Mouse (Mus musculus) hindbrain, embryonic 15.5 days (tissue): ENCODE measurements around the gene Lingo3. TPM values are rescaled to one million over a fixed set of nuclear protein-coding genes. Genes with fewer than 3 reads are reported as not detected.
A peak's percentile ranks its signal among the peaks of the same experiment; 100 is the strongest.
"Not testable (repeated sequence)": the region's sequence is repeated elsewhere in the genome, so short reads cannot be mapped to it uniquely, and the experiment has no call there.

ENCODE experiments used
- ATAC-seq: fragments of 200-750 bp; cut with Nextera tagmentation; 2 replicates; pipeline ENCODE4 v1.8.0; 2017; ENCODE audit warnings: low read depth, moderate number of reproducible peaks, moderate TSS enrichment; ENCODE audit not compliant: low FRiP score
- H3K27ac ChIP-seq: fragments of 300-500 bp; sonication (generic); replicated peaks from 2 replicates; pipeline ENCODE4 v1.5.1; 2015; ENCODE audit warnings: mild to moderate bottlenecking, inconsistent platforms
- H3K27me3 ChIP-seq: fragments of 300-500 bp; sonication (generic); 2 replicates; pipeline ENCODE4 v1.6.1; 2015; ENCODE audit warnings: control low read depth, inconsistent platforms
- H3K36me3 ChIP-seq: fragments of 300-500 bp; sonication (generic); 2 replicates; pipeline ENCODE4 v1.6.1; 2015; ENCODE audit warnings: control low read depth, inconsistent platforms
- H3K4me1 ChIP-seq: fragments of 300-500 bp; sonication (generic); replicated peaks from 2 replicates; pipeline ENCODE4 v1.6.1; 2015; ENCODE audit warnings: control low read depth, inconsistent platforms
- H3K4me2 ChIP-seq: fragments of 300-500 bp; sonication (generic); 2 replicates; pipeline ENCODE4 v1.6.1; 2015; ENCODE audit warnings: moderate library complexity, mild to moderate bottlenecking, inconsistent platforms
- H3K4me3 ChIP-seq: fragments of 300-500 bp; sonication (generic); 2 replicates; pipeline ENCODE4 v1.5.1; 2015; ENCODE audit warnings: mild to moderate bottlenecking, inconsistent platforms
- H3K9ac ChIP-seq: fragments of 300-500 bp; sonication (generic); 2 replicates; pipeline ENCODE4 v1.6.1; 2015; ENCODE audit warnings: inconsistent platforms
- H3K9me3 ChIP-seq: fragments of 300-500 bp; sonication (generic); 2 replicates; pipeline ENCODE4 v1.6.1; 2016; ENCODE audit warnings: control low read depth, inconsistent platforms
- WGBS: fragments of 180-500 bp; shearing (Covaris S2); methylation state at CpG from one replicate; pipeline ENCODE4 v1.1.7; 2015; 5-methylcytosine and 5-hydroxymethylcytosine counted together
- polyA plus RNA-seq: library from polyadenylated mRNA; unstranded; fragments of >200 nt; fragmentation: Nextera tagmentation; extraction: Ambion mirVana; gene quantifications from 2 replicates; pipeline ENCODE4 v1.2.1, GENCODE M21; 2015

Gene Lingo3
- polyA plus RNA-seq, 1 experiment from 2014 or later: 18.5 TPM

DNA sequence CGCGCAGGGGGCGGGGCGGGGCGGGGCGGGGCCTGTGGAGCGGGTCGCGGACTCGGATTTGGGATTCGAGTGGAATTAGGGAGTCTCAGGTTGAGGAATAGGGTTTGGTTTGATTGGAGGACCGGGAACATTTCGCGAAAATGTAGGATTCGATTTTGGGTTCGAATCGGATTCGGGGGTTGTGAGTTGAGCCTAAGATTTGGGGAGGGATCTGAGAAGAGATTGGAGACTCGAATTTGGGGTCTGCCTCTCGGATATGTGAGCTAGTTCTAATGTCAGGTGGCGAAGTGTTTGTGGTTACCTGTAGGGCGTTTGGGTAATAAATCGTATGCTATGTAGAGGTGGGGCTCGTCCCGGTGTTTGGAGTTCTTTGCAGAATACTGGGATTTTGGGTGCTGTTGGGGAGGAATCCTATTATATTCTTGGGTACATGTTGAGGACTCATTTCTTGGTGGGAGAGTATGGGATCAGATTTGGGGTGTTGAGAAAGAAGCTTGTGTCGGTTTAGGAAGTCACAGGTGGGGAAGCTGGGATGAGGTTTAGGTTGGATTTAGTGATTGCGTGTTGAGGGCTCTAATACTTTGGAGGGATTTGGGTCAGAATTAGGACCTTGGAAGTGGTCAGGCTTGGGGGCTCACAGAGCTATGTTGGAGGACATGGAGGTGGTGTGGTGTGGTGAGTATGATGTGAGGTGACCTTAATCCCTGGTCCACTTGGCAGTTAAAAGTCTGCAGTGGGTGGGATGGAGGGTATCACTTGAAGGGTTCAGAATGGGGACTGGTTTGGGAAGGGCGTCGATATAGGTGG, 16.6 kb downstream of the Lingo3 start:
- peak overlapping the region; percentile 95 for H3K4me2 ChIP-seq
- peak overlapping the region; percentile 85 for H3K4me3 ChIP-seq
- no peaks in the 10 kb centered on the region for H3K27me3 ChIP-seq
- H3K4me1 ChIP-seq: peaks cover 25% of the 10 kb centered on the region
- H3K36me3 ChIP-seq: peaks cover 19% of the 10 kb centered on the region
- peak overlapping the region; percentile 93 for H3K9ac ChIP-seq
- ATAC-seq: no peak
- 8% methylated on average over 29 of the region's 29 CpGs for WGBS
- H3K9me3 ChIP-seq: no peaks in the 10 kb centered on the region
- H3K27ac ChIP-seq: peak overlapping the region; percentile 93

DNA sequence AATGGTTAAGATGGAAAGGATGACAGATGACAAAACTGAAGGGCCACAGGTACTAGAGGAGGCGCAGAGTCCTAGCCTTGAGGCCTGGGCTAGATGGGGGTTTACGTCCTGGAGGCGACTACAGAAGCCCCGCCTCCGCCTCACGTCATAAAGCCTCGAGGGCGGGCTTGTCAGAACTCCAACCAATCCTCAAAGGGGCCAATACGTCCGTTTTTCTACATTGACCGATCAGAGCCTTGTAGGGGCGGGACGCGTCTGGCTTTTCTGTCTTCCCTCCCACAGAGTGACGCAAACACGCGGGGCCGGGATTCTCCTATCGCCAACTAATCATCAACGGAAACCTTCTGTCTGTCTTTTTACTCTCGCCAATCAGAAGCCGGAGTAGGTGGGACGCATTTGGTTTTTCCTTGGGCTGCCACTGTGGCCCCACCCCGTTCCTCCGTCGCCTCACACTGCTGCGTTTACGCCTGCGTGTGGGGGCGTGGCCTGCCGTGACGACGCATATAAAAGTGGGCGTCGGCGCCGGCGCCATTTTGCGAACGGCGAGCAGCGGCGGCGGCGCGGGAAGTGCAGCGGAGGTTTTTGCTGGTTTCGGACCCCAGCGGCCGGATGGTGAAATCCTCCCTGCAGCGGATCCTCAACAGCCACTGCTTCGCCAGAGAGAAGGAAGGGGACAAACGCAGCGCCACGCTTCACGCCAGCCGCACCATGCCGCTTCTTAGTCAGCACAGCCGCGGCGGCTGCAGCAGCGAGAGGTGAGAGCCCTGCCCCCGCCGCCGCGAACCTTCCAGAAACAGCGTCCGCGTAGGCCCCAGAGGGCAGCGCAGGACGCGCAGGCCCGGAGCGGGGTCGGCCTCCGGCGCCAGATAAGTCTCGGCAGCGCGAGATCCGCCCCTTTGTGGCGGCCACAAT, 17.4 kb downstream of the Lingo3 start, which contains the start of gene Oaz1:
Gene Oaz1 (plus strand): TSS at position 506 of the 912 bp plus-strand sequence.
- H3K4me1 ChIP-seq: peaks cover 25% of the 10 kb centered on the region
- WGBS: under 1% methylated on average over 81 of the region's 82 CpGs
- H3K36me3 ChIP-seq: peaks cover 19% of the 10 kb centered on the region
- H3K4me3 ChIP-seq: peak within 1 kb of the TSS; percentile 85
- H3K9me3 ChIP-seq: no peaks in the 10 kb centered on the region
- H3K27ac ChIP-seq: peak within 1 kb of the TSS; percentile 93
- H3K9ac ChIP-seq: peak within 1 kb of the TSS; percentile 93
- no peaks in the 10 kb centered on the region for H3K27me3 ChIP-seq
- peak; percentile 98 for ATAC-seq
- H3K4me2 ChIP-seq: peak within 1 kb of the TSS; percentile 95

DNA sequence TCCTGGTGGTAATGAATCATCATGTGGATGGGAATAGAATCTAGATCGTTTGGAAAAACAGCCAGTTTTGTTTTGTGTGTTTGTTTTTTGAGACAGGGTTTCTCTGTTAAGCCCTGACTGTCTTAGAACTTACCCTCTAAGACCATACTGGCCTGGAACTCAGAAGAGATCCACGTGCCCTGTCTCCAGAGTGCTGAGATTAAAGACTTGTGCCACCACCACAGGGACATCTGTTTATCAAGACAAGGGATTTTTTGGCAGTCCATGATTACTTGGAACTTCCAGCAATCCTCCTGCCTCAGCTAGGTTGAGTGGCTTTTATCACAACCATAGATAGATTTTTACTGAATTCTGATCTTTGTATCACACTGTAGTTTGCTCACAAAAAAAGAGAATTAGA, 19.0 kb downstream of the Lingo3 start:
- no peak overlapping the region for H3K4me3 ChIP-seq
- peaks cover 8% of the 10 kb centered on the region for H3K36me3 ChIP-seq
- peaks cover 21% of the 10 kb centered on the region for H3K4me1 ChIP-seq
- no peak for ATAC-seq
- H3K4me2 ChIP-seq: no peak overlapping the region
- H3K27me3 ChIP-seq: no peaks in the 10 kb centered on the region
- H3K9ac ChIP-seq: no peak overlapping the region
- H3K9me3 ChIP-seq: no peaks in the 10 kb centered on the region
- H3K27ac ChIP-seq: no peak overlapping the region
- WGBS: 81% methylated on average over 2 of the region's 2 CpGs

DNA sequence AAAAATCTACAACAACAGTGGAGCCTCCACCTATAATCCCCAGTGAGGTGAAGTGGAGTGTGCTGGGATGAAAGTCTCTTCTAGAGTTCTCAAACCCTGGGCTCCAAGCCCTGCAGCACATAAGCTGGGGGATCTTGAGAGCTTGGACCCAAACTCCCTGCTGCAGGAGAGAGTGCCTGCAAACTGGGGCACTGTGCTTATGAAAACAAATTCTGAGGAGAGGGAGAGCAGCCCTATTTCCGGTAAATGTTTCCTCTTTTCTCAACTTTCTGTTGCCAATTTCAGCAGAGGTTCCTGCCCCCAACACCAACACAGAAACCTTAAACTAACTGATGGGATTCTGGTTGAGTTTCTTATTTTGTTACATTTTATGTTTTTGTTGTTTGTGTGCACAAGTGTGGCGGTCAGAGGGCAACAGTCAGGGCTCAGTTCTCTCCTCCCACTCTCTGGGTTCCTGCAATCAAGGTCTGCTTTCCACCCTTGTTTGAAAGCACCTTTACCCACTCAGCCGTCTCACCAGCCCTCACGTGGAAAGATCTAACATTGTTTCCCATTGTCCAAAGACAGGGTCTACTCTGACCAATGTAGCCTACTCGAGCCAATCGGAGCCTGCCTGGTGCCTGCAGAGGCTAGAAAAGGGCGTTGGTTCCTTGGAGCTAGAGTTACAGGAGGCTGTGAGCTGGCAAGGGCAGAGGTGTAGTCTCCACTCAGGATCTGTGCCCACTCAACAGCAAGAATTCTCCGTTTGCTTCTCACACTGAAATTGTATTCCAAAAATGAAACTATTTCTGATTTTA, 19.8 kb downstream of the Lingo3 start:
- WGBS: 73% methylated on average over 8 of the region's 8 CpGs

DNA sequence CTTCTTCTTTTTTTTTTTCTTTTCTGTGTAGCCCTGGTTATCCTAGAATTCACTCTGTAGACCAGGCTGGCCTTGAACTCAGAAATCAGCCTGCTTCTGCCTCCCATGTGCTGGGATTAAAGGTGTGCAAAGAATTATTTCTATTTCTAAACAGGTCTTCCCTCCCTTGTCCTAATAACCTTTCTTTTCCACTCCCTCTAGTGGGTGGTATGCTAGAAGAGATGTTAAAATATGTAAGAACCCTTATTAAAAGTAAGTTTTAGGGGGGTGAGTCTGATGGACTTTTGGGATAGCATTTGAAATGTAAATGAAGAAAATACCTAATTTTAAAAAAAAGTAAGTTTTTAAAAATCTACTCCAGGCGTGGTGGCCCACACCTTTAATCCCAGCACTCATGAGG, 20.5 kb downstream of the Lingo3 start:
- no peak overlapping the region for H3K4me2 ChIP-seq
- no peak for ATAC-seq

More for the DNA sequence above, 19.8 kb downstream of the Lingo3 start:
- Histone ChIP-seq H3K4me3 (no peak overlapping the region), H3K27me3 (no peaks in the 10 kb centered on the region), H3K9me3 (no peaks in the 10 kb centered on the region), H3K27ac (no peak overlapping the region), H3K4me1 (peaks cover 14% of the 10 kb centered on the region), H3K9ac (no peak overlapping the region), H3K4me2 (no peak overlapping the region), H3K36me3 (0 out of 2 replicates have a peak, but pooled peaks cover under 1% of the 10 kb centered on the region)
- ATAC-seq: no peak

DNA sequence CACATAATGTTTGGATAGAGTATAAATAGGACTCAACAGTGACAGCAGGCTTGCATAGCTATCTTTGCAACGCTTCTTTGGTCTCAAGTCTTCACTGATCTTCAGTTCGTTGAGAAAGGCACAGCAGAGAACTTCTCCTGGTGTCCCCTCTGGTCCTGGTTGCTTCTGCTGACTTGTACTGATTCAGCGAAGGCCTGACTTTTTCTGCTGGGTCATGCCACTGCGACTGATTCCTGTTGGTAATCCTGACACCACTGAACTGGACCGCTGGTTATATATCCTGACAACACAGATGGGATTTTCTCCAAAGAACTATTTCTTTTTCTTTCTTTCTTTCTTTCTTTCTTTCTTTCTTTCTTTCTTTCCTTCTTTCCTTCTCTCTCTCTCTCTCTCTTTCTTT, 21.3 kb downstream of the Lingo3 start:
- no peaks in the 10 kb centered on the region for H3K27me3 ChIP-seq
- no peaks in the 10 kb centered on the region for H3K36me3 ChIP-seq
- H3K4me1 ChIP-seq: peaks cover 2% of the 10 kb centered on the region
- no peaks in the 10 kb centered on the region for H3K9me3 ChIP-seq
- WGBS: 91% methylated on average over 5 of the region's 5 CpGs
- ATAC-seq: no peak
- H3K9ac ChIP-seq: no peak overlapping the region
- H3K4me3 ChIP-seq: no peak overlapping the region
- H3K4me2 ChIP-seq: no peak overlapping the region
- H3K27ac ChIP-seq: no peak overlapping the region

More for the DNA sequence above, 20.5 kb downstream of the Lingo3 start:
- H3K36me3 ChIP-seq: no peaks in the 10 kb centered on the region
- no peaks in the 10 kb centered on the region for H3K9me3 ChIP-seq
- no peak overlapping the region for H3K9ac ChIP-seq
- 82% methylated on average over 1 of the region's 1 CpGs for WGBS
- no peak overlapping the region for H3K27ac ChIP-seq
- no peaks in the 10 kb centered on the region for H3K27me3 ChIP-seq
- H3K4me1 ChIP-seq: peaks cover 10% of the 10 kb centered on the region
- no peak overlapping the region for H3K4me3 ChIP-seq

DNA sequence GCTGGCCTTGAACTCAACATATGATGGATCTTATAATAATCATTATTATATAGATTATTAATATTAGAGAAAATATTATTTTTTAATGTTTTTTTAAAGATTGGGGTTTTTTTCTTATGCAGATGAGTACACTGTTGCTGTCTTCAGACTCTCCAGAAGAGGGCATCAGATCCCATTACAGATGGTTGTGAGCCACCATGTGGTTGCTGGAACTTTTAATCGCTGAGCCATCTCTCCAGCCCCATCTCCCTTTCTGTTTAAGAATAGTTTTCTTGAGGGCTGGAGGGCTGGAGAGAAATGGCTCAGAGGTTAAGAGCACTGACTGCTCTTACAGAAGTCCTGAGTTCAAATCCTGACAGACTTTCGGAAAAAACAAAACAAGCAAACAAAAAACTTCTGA, 21.8 kb downstream of the Lingo3 start:
- Histone ChIP-seq H3K27me3 (no peaks in the 10 kb centered on the region), H3K27ac (no peak overlapping the region), H3K9me3 (no peaks in the 10 kb centered on the region), H3K9ac (no peak overlapping the region), H3K4me1 (no peaks in the 10 kb centered on the region; the same call in 1 of the 2 replicates), H3K4me2 (no peak overlapping the region), H3K4me3 (no peak overlapping the region), H3K36me3 (no peaks in the 10 kb centered on the region)
- 43% methylated on average over 2 of the region's 2 CpGs for WGBS
- ATAC-seq: no peak

DNA sequence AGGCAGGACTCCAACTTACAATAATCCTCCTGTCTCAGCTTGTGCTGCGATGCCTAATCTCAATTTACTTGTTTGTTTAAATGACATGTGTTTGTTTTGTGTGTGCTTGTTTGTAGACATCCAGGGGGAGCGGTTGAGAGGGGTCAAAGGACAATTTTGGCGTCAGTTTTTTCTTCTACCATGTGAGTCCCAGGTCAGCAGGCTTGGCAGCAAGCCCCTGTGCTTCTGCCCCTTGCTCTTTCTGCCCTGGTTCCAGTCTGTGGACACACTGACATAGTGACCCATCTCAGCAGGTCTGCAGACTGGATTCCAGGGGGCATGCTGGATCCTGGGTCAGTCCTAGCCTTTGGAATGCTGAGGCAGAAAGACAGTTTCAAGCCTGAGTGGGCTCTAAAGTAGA, 24.4 kb downstream of the Lingo3 start:
- Histone ChIP-seq H3K9ac (no peak overlapping the region), H3K4me2 (no peak overlapping the region), H3K9me3 (no peaks in the 10 kb centered on the region), H3K4me1 (no peaks in the 10 kb centered on the region), H3K27me3 (no peaks in the 10 kb centered on the region), H3K36me3 (no peaks in the 10 kb centered on the region), H3K27ac (no peak overlapping the region), H3K4me3 (no peak overlapping the region)
- WGBS: 57% methylated on average over 3 of the region's 3 CpGs
- no peak for ATAC-seq

DNA sequence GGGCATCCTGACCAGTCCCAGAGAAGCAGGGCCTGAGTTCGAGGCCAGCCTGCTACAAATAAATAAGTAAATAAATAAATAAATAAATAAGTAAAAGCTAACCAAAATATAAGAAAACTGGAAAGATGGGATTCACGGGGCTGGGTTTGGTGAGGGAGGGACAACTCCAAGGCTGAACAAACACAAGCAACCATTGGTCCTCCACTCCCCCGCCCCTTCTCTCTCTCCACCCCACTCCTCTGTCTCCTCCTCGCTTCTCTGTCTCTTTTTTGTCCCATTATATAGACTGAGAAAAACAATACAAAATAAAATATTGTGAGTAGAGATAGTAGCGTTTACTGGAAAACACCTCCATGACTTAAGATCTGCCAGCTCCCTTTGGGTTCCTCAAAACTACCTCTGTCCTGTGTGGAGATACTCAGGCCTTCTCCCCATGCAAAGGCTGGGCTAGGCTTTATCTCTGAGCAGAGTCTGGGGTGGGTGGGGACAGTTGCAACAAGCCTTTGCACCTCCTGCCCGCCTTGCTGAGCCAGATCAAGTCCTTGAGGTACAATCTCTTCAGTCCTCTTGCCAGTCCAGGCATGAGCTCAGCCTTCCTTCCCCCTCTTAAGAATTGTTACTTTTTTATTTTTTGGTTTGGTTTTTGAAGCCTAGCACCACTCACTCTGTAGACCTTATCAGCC, 25.1 kb downstream of the Lingo3 start:
- H3K9me3 ChIP-seq: no peaks in the 10 kb centered on the region
- no peaks in the 10 kb centered on the region for H3K27me3 ChIP-seq
- 53% methylated on average over 6 of the region's 6 CpGs for WGBS
- ATAC-seq: no peak
- no peaks in the 10 kb centered on the region for H3K4me1 ChIP-seq
- no peaks in the 10 kb centered on the region for H3K36me3 ChIP-seq
- no peak overlapping the region for H3K27ac ChIP-seq
- H3K4me2 ChIP-seq: no peak overlapping the region
- no peak overlapping the region for H3K4me3 ChIP-seq
- no peak overlapping the region for H3K9ac ChIP-seq

DNA sequence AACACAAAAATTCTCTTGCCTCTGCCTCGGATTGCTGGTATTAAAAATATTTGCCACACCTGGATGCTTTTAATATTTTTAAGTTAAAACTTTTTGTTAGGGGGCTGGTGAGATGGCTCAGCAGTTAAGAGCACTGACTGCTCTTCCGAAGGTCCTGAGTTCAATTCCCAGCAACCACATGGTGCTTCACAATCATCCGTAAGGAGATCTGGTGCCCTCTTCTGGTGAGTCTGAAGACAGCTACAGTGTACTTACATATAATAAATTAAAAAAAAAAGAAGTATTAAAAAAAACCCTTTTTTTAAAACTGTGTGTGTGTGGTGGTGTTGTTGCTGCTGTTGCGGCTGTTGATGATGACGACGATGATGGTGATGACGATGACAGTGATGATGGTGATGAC, 25.9 kb downstream of the Lingo3 start:
- H3K4me2 ChIP-seq, H3K27ac ChIP-seq, ATAC-seq, H3K9ac ChIP-seq, H3K4me3 ChIP-seq, H3K9me3 ChIP-seq, H3K4me1 ChIP-seq, H3K36me3 ChIP-seq, H3K27me3 ChIP-seq: not testable (repeated sequence)
- WGBS: 81% methylated on average over 7 of the region's 7 CpGs

DNA sequence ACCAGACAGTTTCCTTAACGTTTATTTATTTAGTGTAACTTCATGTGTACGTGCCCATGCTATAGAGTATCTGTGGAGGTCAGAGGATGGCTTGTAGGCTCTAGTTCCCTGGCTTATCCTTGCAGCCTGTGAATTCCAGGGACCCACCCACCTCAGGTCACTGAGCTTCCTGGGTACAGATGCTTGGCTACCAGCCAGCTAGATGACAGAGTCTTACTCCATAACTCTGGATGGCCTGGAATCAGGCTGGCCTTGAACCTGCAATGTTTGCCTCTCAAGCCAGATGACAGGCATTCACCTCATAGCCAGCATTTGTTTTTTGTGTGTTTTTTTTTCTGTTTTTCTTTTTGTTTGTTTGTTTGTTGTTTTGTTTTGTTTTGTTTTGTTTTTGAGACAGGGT, 26.7 kb downstream of the Lingo3 start:
- Histone ChIP-seq H3K36me3 (no peaks in the 10 kb centered on the region), H3K4me3 (no peak overlapping the region), H3K4me2 (no peak overlapping the region), H3K4me1 (no peaks in the 10 kb centered on the region), H3K27me3 (no peaks in the 10 kb centered on the region), H3K9ac (no peak overlapping the region), H3K9me3 (no peaks in the 10 kb centered on the region), H3K27ac (no peak overlapping the region)
- 69% methylated on average over 2 of the region's 2 CpGs for WGBS
- no peak for ATAC-seq
